Mouse (Mus musculus) bone marrow macrophage, adult 2 months (primary cell): ENCODE data around the gene Akap13.

Experiments
- CTCF ChIP-seq: IDR thresholded peaks from 2 replicates; pipeline ENCODE4 v1.5.1; 2012; ENCODE audit warnings: low read depth, mild to moderate bottlenecking, low read length, moderate library complexity
- POLR2A ChIP-seq: IDR thresholded peaks from 2 replicates; pipeline ENCODE4 v1.6.1; 2012; ENCODE audit warnings: mild to moderate bottlenecking, low read depth, low read length, borderline replicate concordance

DNA sequence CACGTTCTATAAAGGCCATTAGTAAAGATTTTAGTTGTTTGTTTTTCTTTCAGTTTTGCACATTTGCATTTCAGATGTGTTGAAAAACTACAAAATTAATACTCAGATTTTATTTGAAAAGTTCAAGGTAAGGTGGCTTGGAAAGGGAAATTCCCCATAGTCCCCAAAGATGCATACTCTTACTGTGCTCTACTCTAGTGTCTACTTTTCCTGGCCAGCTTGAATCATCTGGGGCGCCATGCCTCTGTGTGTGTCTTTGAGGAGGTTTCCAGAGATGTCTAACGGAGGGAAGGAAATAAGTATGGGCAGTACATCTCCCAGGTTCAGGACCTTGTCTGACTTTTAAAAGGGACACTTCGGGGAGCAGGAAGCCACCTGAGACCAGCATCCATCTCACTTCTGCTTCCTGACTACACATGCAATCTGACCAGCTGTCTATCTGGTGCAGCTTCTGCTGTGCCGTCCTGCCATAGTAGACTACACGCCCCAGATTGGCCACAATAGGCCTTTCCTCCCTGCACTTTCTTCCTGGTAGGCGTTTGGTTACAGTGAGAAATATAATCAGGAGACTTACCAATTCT lies 74.6 kb downstream of the Akap13 start:
- TF ChIP-seq CTCF = no peak
- TF ChIP-seq POLR2A = no peak
